Mouse (Mus musculus): ENCODE measurements around the gene Slc44a1.

The Slc44a1 gene

GRCm38 (mm10) chr4:53440010-53440815, at the start of gene Slc44a1:
Gene Slc44a1 (plus strand): TSS chr4:53440413.
- DNase-seq (ENCODE audit: low read depth, low spot score): peak; percentile 85

- no peak for DNase-seq (ENCODE audit: low read depth, low spot score)
Observed at GRCm38 (mm10) chr4:53395002-53395401, 45.2 kb upstream of the Slc44a1 start.

- DNase-seq (ENCODE audit: low read depth, low spot score): no peak
Observed at GRCm38 (mm10) chr4:53396623-53397192, 43.5 kb upstream of the Slc44a1 start.

DNA sequence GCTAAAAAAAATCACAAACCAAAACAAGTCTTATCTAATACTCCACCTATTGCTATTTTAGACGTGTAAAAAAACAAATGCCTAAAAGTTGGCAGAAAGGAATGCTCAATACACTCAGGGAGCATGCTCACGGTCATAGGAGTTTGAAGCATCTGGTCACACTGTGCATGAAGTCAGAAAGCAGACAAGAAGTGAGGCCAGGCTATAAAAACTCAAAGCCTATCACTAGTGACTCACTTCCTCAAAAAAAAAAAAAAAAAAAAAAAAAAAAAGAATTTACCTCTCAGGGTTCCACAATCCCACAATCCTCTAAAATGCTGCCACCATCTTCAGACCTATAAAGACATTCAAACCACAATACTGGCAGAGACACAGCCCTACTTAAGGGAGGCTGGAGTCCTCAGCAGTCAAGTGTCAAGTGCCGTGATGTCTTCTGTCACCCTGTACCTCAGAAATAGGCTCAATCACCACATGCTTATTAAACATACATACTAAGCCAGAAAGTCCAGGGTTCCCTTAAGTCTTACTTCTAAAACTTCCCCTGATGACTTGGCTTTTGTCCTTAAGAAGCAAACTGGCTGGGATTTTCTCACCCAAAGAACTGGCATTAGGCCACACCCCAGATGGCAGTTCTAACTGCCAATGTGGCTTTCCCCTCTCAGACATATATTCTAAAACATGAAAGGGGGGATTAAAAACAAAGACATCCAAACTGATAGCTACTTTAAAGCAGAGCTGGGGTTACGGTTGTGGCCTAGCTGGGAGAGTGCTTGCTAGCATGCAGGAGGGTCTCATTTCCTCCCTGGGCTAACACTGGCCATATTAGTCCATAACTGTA, 42.7 kb upstream of the Slc44a1 start:
- DNase-seq (ENCODE audit: low read depth, low spot score): no peak

- no peak for DNase-seq (ENCODE audit: low read depth, low spot score)
Observed at GRCm38 (mm10) chr4:53398561-53398960, 41.7 kb upstream of the Slc44a1 start.

GRCm38 (mm10) chr4:53399428-53399827, 40.8 kb upstream of the Slc44a1 start:
- DNase-seq (ENCODE audit: low read depth, low spot score): no peak

DNA sequence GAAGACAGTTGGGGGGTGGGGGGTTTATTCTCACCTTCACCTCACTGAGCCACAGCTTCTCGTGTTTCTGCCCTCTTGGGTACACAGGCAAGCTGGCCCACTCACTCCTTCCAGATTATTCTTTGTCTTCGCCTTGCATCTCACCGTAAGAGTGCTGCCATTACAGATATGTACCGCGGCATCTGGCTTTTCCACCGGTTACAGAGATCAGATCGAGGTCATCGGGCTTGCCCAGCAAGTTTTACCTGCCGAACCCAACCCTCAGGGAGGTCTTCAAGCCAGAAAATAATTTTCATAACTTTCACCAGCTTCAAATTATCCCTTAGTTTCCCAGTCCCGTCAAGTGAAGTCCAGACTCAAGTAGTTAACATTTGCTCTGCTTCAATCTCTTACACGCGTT, 36.8 kb upstream of the Slc44a1 start:
- DNase-seq (ENCODE audit: low read depth, low spot score): no peak

DNA sequence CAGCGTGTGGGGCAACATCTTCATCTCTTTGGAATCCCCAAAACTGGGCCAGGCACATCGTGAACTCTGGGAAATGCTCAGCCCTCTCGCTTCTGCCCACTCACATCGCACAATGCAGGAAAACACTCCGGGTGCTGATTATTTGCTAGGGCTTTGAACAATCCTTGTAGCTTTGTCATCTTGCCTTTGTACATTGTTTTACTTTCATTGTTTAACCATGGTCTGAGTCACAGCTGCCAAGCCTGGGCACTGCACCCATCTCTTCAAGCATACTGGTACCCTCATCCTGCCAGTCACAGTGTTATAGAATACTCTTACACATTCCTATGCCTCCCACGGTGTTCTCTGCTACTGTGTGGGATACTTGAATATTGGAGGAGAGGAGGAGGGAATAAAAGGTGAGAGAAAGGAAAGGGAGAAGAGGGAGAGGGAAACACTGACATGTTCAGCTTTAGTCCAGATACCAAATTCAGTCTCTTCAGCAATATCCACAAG, 35.7 kb upstream of the Slc44a1 start:
- DNase-seq (ENCODE audit: low read depth, low spot score): no peak

DNA sequence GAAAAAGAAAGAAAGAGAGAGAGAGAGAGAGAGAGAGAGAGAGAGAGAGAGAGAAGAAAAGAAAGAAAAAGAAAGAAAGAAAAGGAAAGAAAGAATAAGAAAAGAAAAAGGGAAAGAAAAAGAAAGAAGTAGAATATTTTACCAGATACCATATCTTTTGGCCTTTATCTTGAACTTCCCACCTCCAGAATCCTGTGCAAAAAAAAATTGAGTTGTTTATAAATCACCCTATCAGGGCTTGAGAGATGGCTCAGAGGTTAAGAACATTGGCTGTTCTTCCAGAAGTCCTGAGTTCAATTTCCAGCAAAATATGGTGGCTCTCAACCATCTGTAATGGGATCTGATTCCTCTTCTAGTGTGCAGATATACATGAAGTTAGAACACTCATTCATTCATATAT, 33.3 kb upstream of the Slc44a1 start:
- no peak for DNase-seq (ENCODE audit: low read depth, low spot score)

DNA sequence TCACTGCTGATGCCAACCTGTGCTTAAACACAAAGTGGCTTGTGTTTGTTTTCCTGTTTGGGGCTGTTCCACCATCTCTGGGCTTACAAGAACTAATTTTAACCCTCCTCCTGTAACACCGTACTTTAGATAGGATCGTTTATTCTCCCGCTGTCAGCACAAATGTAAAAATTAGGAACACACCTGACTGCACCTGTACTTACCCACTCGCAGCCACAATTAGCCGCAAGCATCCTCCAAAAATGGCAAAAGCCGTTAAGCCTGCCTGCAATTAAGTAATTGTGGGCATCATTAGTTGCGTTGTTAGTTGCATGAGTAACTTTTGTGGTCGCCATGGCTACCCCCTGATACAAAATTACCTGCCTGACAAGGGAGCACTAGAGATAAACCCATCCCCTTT, 31.4 kb upstream of the Slc44a1 start:
- no peak for DNase-seq (ENCODE audit: low read depth, low spot score)

DNA sequence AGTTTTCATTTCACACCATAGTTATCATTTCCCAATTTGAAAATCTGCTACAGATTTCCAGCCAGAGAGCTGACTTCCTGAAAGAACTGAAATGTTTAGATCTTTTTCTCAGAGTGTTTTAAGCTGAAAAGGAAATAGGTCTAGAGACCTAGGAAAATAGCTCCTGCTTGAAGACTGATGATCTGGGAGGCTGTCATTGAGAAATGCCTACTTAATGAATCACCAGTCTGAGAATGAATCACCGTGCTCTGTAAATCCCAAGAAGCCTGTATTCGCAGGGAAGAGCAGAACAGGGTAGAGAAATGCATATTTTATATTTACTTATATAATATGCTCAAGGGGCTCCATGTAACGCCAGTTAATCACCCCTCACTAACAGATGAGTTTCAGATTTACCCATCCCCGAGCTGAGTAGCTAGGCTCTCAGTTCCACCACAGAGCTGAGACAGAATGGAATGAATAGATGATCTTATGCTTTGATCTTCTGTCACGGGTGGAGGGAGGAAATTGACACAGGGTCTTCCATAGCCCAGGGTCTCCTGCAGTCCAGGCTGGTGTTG, 30.6 kb upstream of the Slc44a1 start:
- no peak for DNase-seq (ENCODE audit: low read depth, low spot score)

- no peak for DNase-seq (ENCODE audit: low read depth, low spot score)
Observed at GRCm38 (mm10) chr4:53410752-53411151, 29.5 kb upstream of the Slc44a1 start.

DNA sequence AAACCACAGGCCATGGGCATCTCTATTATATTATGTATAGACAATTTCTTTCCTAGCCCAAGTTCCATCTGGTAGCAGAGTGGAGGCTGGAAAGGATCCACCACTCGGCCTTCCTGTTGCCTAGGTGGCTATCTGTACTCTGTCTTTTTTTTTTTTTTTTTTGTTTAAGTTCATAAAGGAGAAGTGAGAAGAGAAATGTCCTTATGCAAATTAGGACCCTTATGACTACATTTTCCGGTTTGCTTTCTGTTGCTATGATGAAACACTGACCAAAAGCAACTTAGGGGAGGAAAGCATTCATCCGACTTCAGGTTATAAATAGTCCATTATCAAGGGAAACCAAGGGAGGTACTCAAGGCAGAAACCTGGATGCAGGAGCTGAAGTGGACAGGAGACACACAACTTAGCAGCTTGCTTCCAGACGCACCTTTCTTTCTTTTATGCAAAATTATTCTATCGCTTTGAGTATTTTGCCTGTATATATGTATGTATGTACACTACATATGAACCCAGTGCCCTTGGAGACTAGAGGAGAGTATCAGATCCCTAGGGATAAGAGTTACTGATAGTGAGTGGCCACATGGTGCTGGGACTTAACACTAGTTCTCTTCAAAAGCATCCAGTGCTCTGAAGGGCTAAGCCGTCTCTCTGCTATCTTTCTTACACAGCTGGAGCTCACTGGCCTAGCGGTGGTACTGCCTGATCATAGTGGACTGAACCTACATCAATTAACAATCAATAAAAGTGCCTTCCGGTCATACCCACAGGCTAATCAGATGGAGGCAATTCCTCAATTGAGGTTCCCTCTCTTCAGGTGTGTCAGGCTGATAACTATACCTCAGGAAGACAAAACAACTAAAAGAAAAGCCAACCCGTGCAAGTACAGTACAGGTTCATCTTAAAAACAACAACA, 28.0 kb upstream of the Slc44a1 start:
- DNase-seq (ENCODE audit: low read depth, low spot score): no peak

DNA sequence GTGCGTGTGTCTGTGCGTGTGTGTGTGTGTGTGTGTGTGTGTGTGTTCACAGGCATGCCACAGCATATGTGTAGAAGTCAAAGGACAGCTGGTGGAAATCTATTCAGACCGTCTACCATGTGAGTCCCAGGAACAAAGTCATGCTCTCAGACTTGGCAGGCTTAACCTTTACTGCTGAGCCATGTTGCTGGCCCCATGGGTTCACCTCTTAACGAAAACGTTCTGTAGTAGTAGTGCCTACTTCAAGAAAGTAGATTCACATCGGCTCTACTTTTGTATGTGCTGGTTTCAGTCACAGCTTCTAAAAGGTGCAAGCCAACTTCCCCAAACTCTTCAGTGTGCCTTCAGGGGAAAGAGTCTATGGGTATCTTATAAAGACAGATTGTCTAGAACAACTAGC, 27.2 kb upstream of the Slc44a1 start:
- DNase-seq (ENCODE audit: low read depth, low spot score): no peak

DNA sequence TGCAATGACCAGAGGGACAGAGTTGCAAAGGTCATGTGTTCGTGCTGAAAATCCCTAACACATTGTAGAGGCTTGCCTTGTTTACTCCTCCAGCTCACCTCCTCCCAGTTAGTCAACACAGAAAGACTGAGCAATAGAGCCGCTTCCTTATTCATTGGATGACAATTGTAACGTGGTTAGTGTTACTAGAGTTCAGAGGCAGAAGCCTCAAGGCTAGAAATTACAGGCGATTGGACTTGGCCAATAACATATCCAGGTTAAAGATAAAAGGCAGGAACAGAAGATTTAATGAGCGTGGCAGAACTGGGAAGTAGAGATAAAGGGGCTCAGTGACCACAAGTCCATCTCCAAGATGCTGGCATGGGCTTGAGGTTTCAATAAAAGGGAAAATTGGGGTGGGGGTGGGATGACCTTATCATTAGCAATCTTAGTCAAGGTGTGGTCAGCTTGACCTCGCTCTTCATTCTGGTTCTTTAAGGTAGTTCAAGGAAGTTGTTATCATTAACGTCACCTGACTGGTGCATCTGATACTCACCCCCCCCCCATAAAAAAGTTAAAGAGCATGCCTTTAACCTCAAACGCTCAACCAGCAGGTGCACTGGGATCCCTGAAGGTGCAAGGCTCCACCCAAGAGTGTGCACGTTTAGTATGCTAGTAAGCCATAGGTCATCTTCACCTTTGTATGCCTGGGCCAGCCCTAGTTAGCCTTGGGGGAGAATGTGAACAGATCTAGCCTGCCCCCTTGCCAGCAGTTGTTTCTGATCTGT, 26.0 kb upstream of the Slc44a1 start:
- DNase-seq (ENCODE audit: low read depth, low spot score): no peak

DNA sequence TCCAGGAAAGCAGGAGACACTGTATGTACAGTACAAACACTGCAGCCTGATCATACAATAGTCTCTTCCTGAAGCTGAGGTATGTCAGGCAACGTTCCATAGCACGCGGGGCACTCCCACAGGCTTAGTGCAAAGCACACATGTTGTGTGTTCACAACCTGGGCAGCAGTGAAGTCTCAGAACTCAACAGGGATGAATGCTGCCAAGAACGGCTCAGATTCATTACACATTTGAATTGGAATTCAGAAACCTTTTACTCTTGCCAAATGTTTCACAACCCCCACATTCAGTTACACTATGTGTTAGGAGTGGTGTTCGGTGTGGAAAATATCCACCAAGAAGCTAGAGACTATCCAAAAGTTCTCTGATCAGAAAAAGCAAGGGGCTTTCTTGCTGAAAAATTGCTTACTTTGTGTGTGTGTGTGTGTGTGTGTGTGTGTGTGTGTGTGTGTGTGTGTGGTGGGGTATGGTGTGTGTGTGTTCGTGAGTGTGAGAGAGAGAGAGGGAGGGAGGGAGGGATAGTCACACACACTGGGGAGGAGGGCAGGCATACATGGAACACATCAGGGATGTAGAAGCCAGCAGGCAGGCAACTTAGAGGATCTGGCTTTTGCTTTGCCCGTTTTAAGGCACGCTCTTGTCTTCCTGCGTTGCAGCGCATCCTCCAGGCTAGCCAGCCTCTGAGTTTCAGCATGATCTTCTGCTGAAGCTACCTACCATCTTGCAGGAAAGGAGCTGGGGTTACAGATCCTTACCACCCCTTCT, 24.2 kb upstream of the Slc44a1 start:
- no peak for DNase-seq (ENCODE audit: low read depth, low spot score)

- DNase-seq (ENCODE audit: low read depth, low spot score): no peak
Observed at GRCm38 (mm10) chr4:53416928-53417327, 23.3 kb upstream of the Slc44a1 start.

DNA sequence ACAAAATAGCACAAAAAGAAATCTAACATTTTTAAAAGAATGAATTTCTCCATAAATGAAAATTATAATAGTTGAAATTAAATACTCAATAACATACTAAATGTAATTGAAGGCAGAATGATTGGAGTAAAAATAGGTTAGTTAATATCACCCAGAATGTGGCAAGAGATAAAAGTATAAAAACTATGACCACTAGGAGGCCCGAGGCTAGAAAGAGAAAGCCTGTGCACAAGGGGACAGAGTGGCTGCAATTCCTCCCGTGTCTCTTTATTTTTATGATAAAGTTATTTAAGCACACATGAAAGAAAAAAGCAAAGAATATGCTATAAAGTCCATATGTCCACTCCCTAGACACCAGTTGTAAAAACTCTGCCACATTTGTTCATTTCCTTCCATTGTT, 17.4 kb upstream of the Slc44a1 start:
- DNase-seq (ENCODE audit: low read depth, low spot score): no peak

DNA sequence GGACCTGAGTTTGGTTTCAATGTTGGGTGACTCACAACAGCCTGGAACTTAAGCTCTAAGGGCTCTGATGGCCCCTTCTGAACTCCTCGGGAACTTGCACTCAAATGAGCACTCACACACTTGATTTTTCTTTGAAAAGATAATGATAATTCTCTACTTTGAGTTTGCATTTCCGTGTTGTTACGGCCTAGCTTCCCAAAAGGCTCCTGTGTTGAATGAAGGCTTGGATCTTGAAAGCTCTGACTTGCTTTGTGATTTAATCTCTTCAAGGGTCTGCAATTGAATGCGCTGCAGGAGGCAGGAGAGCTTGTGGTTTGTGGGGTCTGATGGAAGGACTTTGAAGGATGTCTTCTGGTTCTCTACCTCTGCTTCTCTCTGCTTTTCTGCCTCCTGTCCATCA, 13.1 kb upstream of the Slc44a1 start:
- DNase-seq (ENCODE audit: low read depth, low spot score): no peak

Measured in retina, adult 2 months (tissue).